Mouse (Mus musculus): ENCODE data around the gene Ankrd55. TPM values are rescaled to one million over a fixed set of nuclear protein-coding genes. Genes with fewer than 3 reads are reported as not detected.

Gene Ankrd55
- polyA plus RNA-seq, 1 experiment from 2014 or later: 0.34 TPM

- WGBS: 59% methylated on average over 5 of the region's 5 CpGs
- ATAC-seq (ENCODE audit: low FRiP score, low TSS enrichment): no peak
Observed at GRCm38 (mm10) chr13:112255862-112256261, 32.4 kb upstream of the Ankrd55 start.

GRCm38 (mm10) chr13:112258478-112258877, 29.8 kb upstream of the Ankrd55 start:
- Histone ChIP-seq H3K27ac (ENCODE audit: low read depth, low read length) (no peak overlapping the region), H3K27me3 (ENCODE audit: control insufficient read depth, insufficient read depth, low read length) (no peaks in the 10 kb centered on the region), H3K4me3 (ENCODE audit: low read length) (no peak overlapping the region), H3K9me3 (ENCODE audit: control insufficient read depth, low read length) (no peaks in the 10 kb centered on the region), H3K9ac (ENCODE audit: low read depth, low read length) (no peak overlapping the region), H3K4me1 (ENCODE audit: control insufficient read depth, insufficient read depth, low read length) (peaks cover 1% of the 10 kb centered on the region; the same call in 1 of the 2 replicates), H3K4me2 (replicated peaks; ENCODE audit: low read depth, low read length) (no peak overlapping the region), H3K36me3 (ENCODE audit: control insufficient read depth, insufficient read depth, low read length) (no peaks in the 10 kb centered on the region)
- 87% methylated on average over 10 of the region's 10 CpGs for WGBS
- ATAC-seq (ENCODE audit: low FRiP score, low TSS enrichment): no peak

More at GRCm38 (mm10) chr13:112255862-112256261, 32.4 kb upstream of the Ankrd55 start:
- Histone ChIP-seq H3K4me2 (replicated peaks; ENCODE audit: low read depth, low read length) (no peak overlapping the region), H3K4me1 (ENCODE audit: control insufficient read depth, insufficient read depth, low read length) (peaks cover 11% of the 10 kb centered on the region; the same call in 1 of the 2 replicates), H3K9ac (ENCODE audit: low read depth, low read length) (no peak overlapping the region), H3K4me3 (ENCODE audit: low read length) (no peak overlapping the region), H3K36me3 (ENCODE audit: control insufficient read depth, insufficient read depth, low read length) (no peaks in the 10 kb centered on the region), H3K27ac (ENCODE audit: low read depth, low read length) (no peak overlapping the region), H3K9me3 (ENCODE audit: control insufficient read depth, low read length) (no peaks in the 10 kb centered on the region), H3K27me3 (ENCODE audit: control insufficient read depth, insufficient read depth, low read length) (no peaks in the 10 kb centered on the region)

DNA sequence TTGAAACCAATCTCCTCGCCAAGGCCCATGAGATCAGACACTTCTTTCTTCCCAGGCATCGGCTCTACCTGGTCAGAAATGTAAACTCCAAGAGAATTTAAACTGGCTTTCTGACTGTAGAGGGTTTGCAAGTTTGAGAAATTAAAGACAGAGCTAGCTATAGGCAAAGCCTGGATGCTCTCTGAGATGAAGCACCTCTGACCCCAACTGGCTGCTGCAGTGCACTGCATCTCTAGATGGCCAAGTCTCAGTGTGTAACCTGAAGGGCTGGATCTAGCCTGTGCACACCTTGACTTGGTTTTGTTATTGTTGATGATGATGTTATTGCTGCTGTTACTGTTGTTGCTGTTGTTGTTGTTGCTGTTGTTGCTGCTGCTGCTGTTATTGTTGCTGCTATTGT, 28.9 kb upstream of the Ankrd55 start:
- Histone ChIP-seq H3K9ac (ENCODE audit: low read depth, low read length) (no peak overlapping the region), H3K4me1 (ENCODE audit: control insufficient read depth, insufficient read depth, low read length) (no peaks in the 10 kb centered on the region)
- WGBS: 60% methylated on average over 2 of the region's 2 CpGs

GRCm38 (mm10) chr13:112264666-112265065, 23.6 kb upstream of the Ankrd55 start:
- Histone ChIP-seq H3K4me1 (ENCODE audit: control insufficient read depth, insufficient read depth, low read length) (no peaks in the 10 kb centered on the region), H3K4me3 (ENCODE audit: low read length) (no peak overlapping the region), H3K9me3 (ENCODE audit: control insufficient read depth, low read length) (no peaks in the 10 kb centered on the region), H3K27ac (ENCODE audit: low read depth, low read length) (no peak overlapping the region), H3K4me2 (replicated peaks; ENCODE audit: low read depth, low read length) (no peak overlapping the region), H3K27me3 (ENCODE audit: control insufficient read depth, insufficient read depth, low read length) (no peaks in the 10 kb centered on the region), H3K9ac (ENCODE audit: low read depth, low read length) (no peak overlapping the region), H3K36me3 (ENCODE audit: control insufficient read depth, insufficient read depth, low read length) (no peaks in the 10 kb centered on the region)
- ATAC-seq (ENCODE audit: low FRiP score, low TSS enrichment): peak; percentile 73; the same call in 1 of the 2 replicates
- WGBS: 20% methylated on average over 4 of the region's 4 CpGs

More for the DNA sequence above, 28.9 kb upstream of the Ankrd55 start:
- ATAC-seq (ENCODE audit: low FRiP score, low TSS enrichment): peak; percentile 93; the same call in 1 of the 2 replicates
- no peak overlapping the region for H3K4me2 ChIP-seq (replicated peaks; ENCODE audit: low read depth, low read length)
- H3K27me3 ChIP-seq (ENCODE audit: control insufficient read depth, insufficient read depth, low read length): no peaks in the 10 kb centered on the region
- H3K27ac ChIP-seq (ENCODE audit: low read depth, low read length): no peak overlapping the region
- no peaks in the 10 kb centered on the region for H3K36me3 ChIP-seq (ENCODE audit: control insufficient read depth, insufficient read depth, low read length)
- no peaks in the 10 kb centered on the region for H3K9me3 ChIP-seq (ENCODE audit: control insufficient read depth, low read length)
- no peak overlapping the region for H3K4me3 ChIP-seq (ENCODE audit: low read length)

- Histone ChIP-seq H3K9ac (ENCODE audit: low read depth, low read length) (no peak overlapping the region), H3K27ac (ENCODE audit: low read depth, low read length) (no peak overlapping the region), H3K4me3 (ENCODE audit: low read length) (no peak overlapping the region), H3K9me3 (ENCODE audit: control insufficient read depth, low read length) (no peaks in the 10 kb centered on the region), H3K36me3 (ENCODE audit: control insufficient read depth, insufficient read depth, low read length) (no peaks in the 10 kb centered on the region), H3K4me1 (ENCODE audit: control insufficient read depth, insufficient read depth, low read length) (no peaks in the 10 kb centered on the region), H3K27me3 (ENCODE audit: control insufficient read depth, insufficient read depth, low read length) (no peaks in the 10 kb centered on the region), H3K4me2 (replicated peaks; ENCODE audit: low read depth, low read length) (no peak overlapping the region)
- peak; percentile 55; the same call in 1 of the 2 replicates for ATAC-seq (ENCODE audit: low FRiP score, low TSS enrichment)
- WGBS: 26% methylated on average over 5 of the region's 5 CpGs
Observed at GRCm38 (mm10) chr13:112271901-112272537, 16.2 kb upstream of the Ankrd55 start.

GRCm38 (mm10) chr13:112274636-112275035, 13.6 kb upstream of the Ankrd55 start:
- H3K36me3 ChIP-seq (ENCODE audit: control insufficient read depth, insufficient read depth, low read length): no peaks in the 10 kb centered on the region
- no peak overlapping the region for H3K4me2 ChIP-seq (replicated peaks; ENCODE audit: low read depth, low read length)
- no peaks in the 10 kb centered on the region for H3K4me1 ChIP-seq (ENCODE audit: control insufficient read depth, insufficient read depth, low read length)
- no peaks in the 10 kb centered on the region for H3K9me3 ChIP-seq (ENCODE audit: control insufficient read depth, low read length)
- WGBS: 79% methylated on average over 3 of the region's 3 CpGs
- ATAC-seq (ENCODE audit: low FRiP score, low TSS enrichment): no peak
- H3K9ac ChIP-seq (ENCODE audit: low read depth, low read length): no peak overlapping the region
- no peaks in the 10 kb centered on the region for H3K27me3 ChIP-seq (ENCODE audit: control insufficient read depth, insufficient read depth, low read length)
- H3K27ac ChIP-seq (ENCODE audit: low read depth, low read length): no peak overlapping the region
- no peak overlapping the region for H3K4me3 ChIP-seq (ENCODE audit: low read length)

DNA sequence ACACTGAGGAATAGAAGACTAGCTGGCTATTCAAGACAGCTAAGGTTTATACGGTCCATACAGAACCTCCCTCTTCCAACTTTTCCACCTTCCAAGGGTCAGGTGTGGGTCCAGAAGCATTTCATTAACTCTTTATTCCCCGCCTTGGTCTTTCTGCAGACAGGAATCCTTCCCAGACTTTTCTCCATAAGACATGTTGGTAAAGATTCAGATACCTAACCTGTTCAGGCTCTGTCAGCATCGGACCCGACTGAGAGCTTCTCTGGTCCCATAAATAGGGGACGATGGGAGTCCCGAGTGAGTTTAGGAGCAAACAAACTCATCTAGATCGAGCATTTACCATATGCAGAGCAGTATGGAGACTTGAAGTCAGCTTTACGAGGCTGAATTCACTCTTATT, 12.3 kb upstream of the Ankrd55 start:
- WGBS: 84% methylated on average over 8 of the region's 8 CpGs
- no peak for ATAC-seq (ENCODE audit: low FRiP score, low TSS enrichment)
- H3K36me3 ChIP-seq (ENCODE audit: control insufficient read depth, insufficient read depth, low read length): no peaks in the 10 kb centered on the region
- no peak overlapping the region for H3K4me2 ChIP-seq (replicated peaks; ENCODE audit: low read depth, low read length)
- H3K4me3 ChIP-seq (ENCODE audit: low read length): no peak overlapping the region
- no peak overlapping the region for H3K27ac ChIP-seq (ENCODE audit: low read depth, low read length)
- no peaks in the 10 kb centered on the region for H3K4me1 ChIP-seq (ENCODE audit: control insufficient read depth, insufficient read depth, low read length)
- no peaks in the 10 kb centered on the region for H3K9me3 ChIP-seq (ENCODE audit: control insufficient read depth, low read length)
- no peaks in the 10 kb centered on the region for H3K27me3 ChIP-seq (ENCODE audit: control insufficient read depth, insufficient read depth, low read length)
- H3K9ac ChIP-seq (ENCODE audit: low read depth, low read length): no peak overlapping the region

DNA sequence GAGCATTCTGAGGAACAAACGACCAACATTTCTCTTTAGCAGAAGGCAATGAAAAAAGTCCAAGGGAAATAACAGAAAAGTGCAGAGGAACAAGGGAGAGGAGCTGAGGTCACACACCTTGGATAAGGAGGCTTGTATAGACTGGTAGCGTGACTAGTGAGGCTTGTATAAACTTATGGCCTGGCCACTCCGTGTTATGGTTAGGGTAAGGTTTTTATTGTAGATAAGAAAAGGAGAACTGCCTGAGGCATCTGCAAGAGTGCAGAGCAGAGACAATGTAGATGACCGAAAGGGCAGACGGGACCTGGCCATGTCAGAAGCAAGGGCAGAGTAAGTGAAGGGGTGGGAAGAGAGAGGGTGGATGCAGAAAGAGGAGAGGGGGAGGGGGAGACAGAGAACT, 10.7 kb upstream of the Ankrd55 start:
- 61% methylated on average over 5 of the region's 5 CpGs for WGBS
- no peaks in the 10 kb centered on the region for H3K4me1 ChIP-seq (ENCODE audit: control insufficient read depth, insufficient read depth, low read length)
- no peaks in the 10 kb centered on the region for H3K27me3 ChIP-seq (ENCODE audit: control insufficient read depth, insufficient read depth, low read length)
- no peak overlapping the region for H3K9ac ChIP-seq (ENCODE audit: low read depth, low read length)
- no peak overlapping the region for H3K4me3 ChIP-seq (ENCODE audit: low read length)
- no peak overlapping the region for H3K27ac ChIP-seq (ENCODE audit: low read depth, low read length)
- H3K4me2 ChIP-seq (replicated peaks; ENCODE audit: low read depth, low read length): no peak overlapping the region
- no peak for ATAC-seq (ENCODE audit: low FRiP score, low TSS enrichment)
- H3K36me3 ChIP-seq (ENCODE audit: control insufficient read depth, insufficient read depth, low read length): no peaks in the 10 kb centered on the region
- H3K9me3 ChIP-seq (ENCODE audit: control insufficient read depth, low read length): no peaks in the 10 kb centered on the region

- 30% methylated on average over 7 of the region's 7 CpGs for WGBS
- no peaks in the 10 kb centered on the region for H3K9me3 ChIP-seq (ENCODE audit: control insufficient read depth, low read length)
- no peak overlapping the region for H3K9ac ChIP-seq (ENCODE audit: low read depth, low read length)
- H3K4me2 ChIP-seq (replicated peaks; ENCODE audit: low read depth, low read length): no peak overlapping the region
- H3K27me3 ChIP-seq (ENCODE audit: control insufficient read depth, insufficient read depth, low read length): no peaks in the 10 kb centered on the region
- H3K27ac ChIP-seq (ENCODE audit: low read depth, low read length): no peak overlapping the region
- H3K4me3 ChIP-seq (ENCODE audit: low read length): no peak overlapping the region
- H3K4me1 ChIP-seq (ENCODE audit: control insufficient read depth, insufficient read depth, low read length): no peaks in the 10 kb centered on the region
- no peak for ATAC-seq (ENCODE audit: low FRiP score, low TSS enrichment)
- H3K36me3 ChIP-seq (ENCODE audit: control insufficient read depth, insufficient read depth, low read length): no peaks in the 10 kb centered on the region
Observed at GRCm38 (mm10) chr13:112278251-112278650, 10.0 kb upstream of the Ankrd55 start.
